Mouse (Mus musculus): ENCODE results near the gene Ophn1.
A peak's percentile ranks its signal among the peaks of the same experiment; 100 is the strongest.

GRCm38 (mm10) chrX:98936707-98937554 lies 46.1 kb upstream of the Ophn1 start:
- TF ChIP-seq CTCF (IDR thresholded peaks at IDR 0.05; ENCODE audit: control insufficient read depth, insufficient read depth, low read length) (no peak), POLR2A (IDR thresholded peaks at IDR 0.05; ENCODE audit: borderline replicate concordance, control insufficient read depth, low read depth, low read length) (peak; percentile 33; the same call in 1 of the 2 replicates)
